ENCODE assay signal across 24 mouse cellular contexts in genomic region chr17:90346735-90347475, GRCm38 (mm10).
DNase-seq lines count a peak whose midpoint lies in the region; ATAC-seq and TF ChIP-seq lines count a peak whose summit lies in the region.
"Had no signal": no experiment of that assay in that cellular context is flagged by ENCODE, and none has a peak within 500 bp of the region (broad histone marks: within the 10 kb centered on the region; RNA-seq: fewer than 3 reads in every experiment).

No protein-coding gene starts in this region.

- ATAC-seq in forebrain, embryonic 13.5 days: peak; percentile 64; the same call in 1 of the 2 replicates
- ATAC-seq in midbrain, embryonic 16.5 days: peak; percentile 28; the same call in 1 of the 2 replicates
- ATAC-seq in forebrain, postnatal 0 days: peak; percentile 55; the same call in 1 of the 2 replicates
- ATAC-seq: midbrain, embryonic 15.5 days had no signal

- no peaks in the 10 kb centered on the region for H3K36me3 ChIP-seq in forebrain, embryonic 13.5 days (ENCODE audit: poor library complexity, severe bottlenecking)
- H3K36me3 ChIP-seq in forebrain, embryonic 10.5 days (replicated peaks): no peaks in the 10 kb centered on the region
- H3K36me3 ChIP-seq in midbrain, embryonic 16.5 days (ENCODE audit: control insufficient read depth, insufficient read depth, low read length): no peaks in the 10 kb centered on the region
- H3K36me3 ChIP-seq in midbrain, embryonic 10.5 days: no peaks in the 10 kb centered on the region
- H3K36me3 ChIP-seq in forebrain, postnatal 0 days (ENCODE audit: insufficient read depth): no peaks in the 10 kb centered on the region
- H3K36me3 ChIP-seq: G1E; heart, embryonic 13.5 days; hindbrain, embryonic 10.5 days; limb, embryonic 13.5 days; midbrain, embryonic 15.5 days; neural tube, embryonic 12.5 days had no signal

- peak overlapping the region; percentile 51 for H3K27ac ChIP-seq in forebrain, embryonic 13.5 days
- H3K27ac ChIP-seq in forebrain, embryonic 10.5 days: no peak overlapping the region
- peak overlapping the region; percentile 50 for H3K27ac ChIP-seq in layer of hippocampus, adult 2 months
- no peak overlapping the region for H3K27ac ChIP-seq in midbrain, embryonic 16.5 days (ENCODE audit: low read length)
- no peak overlapping the region for H3K27ac ChIP-seq in midbrain, embryonic 10.5 days (replicated peaks)
- no peak overlapping the region for H3K27ac ChIP-seq in forebrain, postnatal 0 days (ENCODE audit: low read depth, low read length)
- H3K27ac ChIP-seq: heart, embryonic 13.5 days; hindbrain, embryonic 10.5 days; limb, embryonic 13.5 days; midbrain, embryonic 15.5 days; neural tube, embryonic 12.5 days had no signal

- H3K4me3 ChIP-seq in forebrain, embryonic 13.5 days: no peak overlapping the region
- H3K4me3 ChIP-seq in forebrain, embryonic 10.5 days: no peak overlapping the region
- no peak overlapping the region for H3K4me3 ChIP-seq in layer of hippocampus, adult 2 months
- H3K4me3 ChIP-seq in midbrain, embryonic 16.5 days (ENCODE audit: low read depth, low read length): no peak overlapping the region
- H3K4me3 ChIP-seq in midbrain, embryonic 10.5 days: no peak overlapping the region
- no peak overlapping the region for H3K4me3 ChIP-seq in forebrain, postnatal 0 days (ENCODE audit: low read depth, low read length)
- H3K4me3 ChIP-seq: heart, embryonic 13.5 days; hindbrain, embryonic 10.5 days; limb, embryonic 13.5 days; midbrain, embryonic 15.5 days; myocyte; neural tube, embryonic 12.5 days had no signal

- no peak for TF ChIP-seq CTCF in layer of hippocampus, adult 2 months (conservative IDR thresholded peaks at IDR 0.05)
- no peak for TF ChIP-seq CTCF in forebrain, postnatal 0 days (IDR thresholded peaks at IDR 0.05; ENCODE audit: low read depth)

- H3K9ac ChIP-seq in forebrain, embryonic 13.5 days: no peak overlapping the region
- H3K9ac ChIP-seq in midbrain, embryonic 16.5 days (ENCODE audit: low read depth, low read length): no peak overlapping the region
- no peak overlapping the region for H3K9ac ChIP-seq in forebrain, postnatal 0 days
- H3K9ac ChIP-seq: heart, embryonic 13.5 days; limb, embryonic 13.5 days; midbrain, embryonic 15.5 days; neural tube, embryonic 12.5 days had no signal

- no peaks in the 10 kb centered on the region for H3K27me3 ChIP-seq in forebrain, embryonic 13.5 days
- H3K27me3 ChIP-seq in forebrain, embryonic 10.5 days (ENCODE audit: poor library complexity, severe bottlenecking): no peaks in the 10 kb centered on the region
- no peaks in the 10 kb centered on the region for H3K27me3 ChIP-seq in midbrain, embryonic 16.5 days (ENCODE audit: control insufficient read depth, insufficient read depth, low read depth, low read length)
- no peaks in the 10 kb centered on the region for H3K27me3 ChIP-seq in midbrain, embryonic 10.5 days (ENCODE audit: low read depth, poor library complexity, severe bottlenecking)
- H3K27me3 ChIP-seq in forebrain, postnatal 0 days (ENCODE audit: insufficient read depth, low read length): no peaks in the 10 kb centered on the region
- H3K27me3 ChIP-seq: heart, embryonic 13.5 days; limb, embryonic 13.5 days; midbrain, embryonic 15.5 days; neural tube, embryonic 12.5 days had no signal

- no peak for DNase-seq in forebrain, embryonic 10.5 days (ENCODE audit: extremely low spot score, low spot score)
- no peak for DNase-seq in layer of hippocampus, adult 2 months (ENCODE audit: low spot score in 2 of 2)
- no peak for DNase-seq in layer of hippocampus, postnatal 36 days
- no peak for DNase-seq in midbrain, embryonic 10.5 days (ENCODE audit: low spot score)
- peak; percentile 23 for DNase-seq in forebrain, postnatal 0 days
- DNase-seq: adrenal gland, adult 8-10 months; cerebellum, adult 8-10 months; cerebellum, postnatal 25 days; gastrocnemius, postnatal 10 days; heart, postnatal 14 days; kidney, adult 11 months; kidney, postnatal 14 days; lung, postnatal 10 days; thymus, postnatal 4 days had no signal

- no peak overlapping the region for H3K4me2 ChIP-seq in forebrain, embryonic 13.5 days
- H3K4me2 ChIP-seq in midbrain, embryonic 16.5 days (ENCODE audit: low read length): no peak overlapping the region
- H3K4me2 ChIP-seq in forebrain, postnatal 0 days (ENCODE audit: low read depth): no peak overlapping the region
- H3K4me2 ChIP-seq: heart, embryonic 13.5 days; limb, embryonic 13.5 days; liver, embryonic 11.5 days; midbrain, embryonic 15.5 days; neural tube, embryonic 12.5 days had no signal

- peaks cover 16% of the 10 kb centered on the region for H3K4me1 ChIP-seq in forebrain, embryonic 13.5 days
- H3K4me1 ChIP-seq in forebrain, embryonic 10.5 days: no peaks in the 10 kb centered on the region
- H3K4me1 ChIP-seq in midbrain, embryonic 16.5 days (ENCODE audit: control insufficient read depth, insufficient read depth, low read length): peaks cover 6% of the 10 kb centered on the region
- peaks cover 7% of the 10 kb centered on the region; the same call in 1 of the 2 replicates for H3K4me1 ChIP-seq in midbrain, embryonic 10.5 days
- peaks cover 10% of the 10 kb centered on the region; the same call in 1 of the 2 replicates for H3K4me1 ChIP-seq in forebrain, postnatal 0 days (ENCODE audit: insufficient read depth)
- H3K4me1 ChIP-seq: heart, embryonic 13.5 days; hindbrain, embryonic 10.5 days; neural tube, embryonic 12.5 days had no signal

- 55% methylated on average over 3 of the region's 3 CpGs for WGBS in forebrain, embryonic 13.5 days
- WGBS in forebrain, embryonic 10.5 days: 80% methylated on average over 3 of the region's 3 CpGs
- 42% methylated on average over 3 of the region's 3 CpGs for WGBS in midbrain, embryonic 16.5 days
- 70% methylated on average over 3 of the region's 3 CpGs for WGBS in midbrain, embryonic 10.5 days
- WGBS in forebrain, postnatal 0 days: 45% methylated on average over 3 of the region's 3 CpGs

- H3K9me3 ChIP-seq in forebrain, embryonic 13.5 days (replicated peaks): no peaks in the 10 kb centered on the region
- H3K9me3 ChIP-seq in forebrain, embryonic 10.5 days: no peaks in the 10 kb centered on the region
- no peaks in the 10 kb centered on the region for H3K9me3 ChIP-seq in midbrain, embryonic 16.5 days (replicated peaks; ENCODE audit: control insufficient read depth, low read length, poor library complexity, severe bottlenecking)
- no peaks in the 10 kb centered on the region for H3K9me3 ChIP-seq in midbrain, embryonic 10.5 days (replicated peaks)
- no peaks in the 10 kb centered on the region for H3K9me3 ChIP-seq in forebrain, postnatal 0 days (ENCODE audit: low read length)
- H3K9me3 ChIP-seq: G1E; heart, embryonic 13.5 days; hindbrain, embryonic 10.5 days; limb, embryonic 13.5 days; midbrain, embryonic 15.5 days; neural tube, embryonic 12.5 days had no signal

Comparison
In these comparisons a context has a peak if more than half of its experiments do, and no peak if none do; other contexts are left out.
1. H3K27ac ChIP-seq: peak in forebrain, embryonic 13.5 days (single experiment) and layer of hippocampus, adult 2 months (single experiment); none in forebrain, embryonic 10.5 days (single experiment), midbrain, embryonic 16.5 days (single experiment), midbrain, embryonic 10.5 days (single experiment) and forebrain, postnatal 0 days (single experiment).
2. Peak in every context shown above with its lines, with median percentiles within 50 percentile points of each other: ATAC-seq.